Comparison of ENCODE assay signal across 15 mouse cellular contexts in genomic region chr19:10699851-10700250, GRCm38 (mm10). TPM values are rescaled to one million over a fixed set of nuclear protein-coding genes. Genes with fewer than 3 reads are reported as not detected.
DNase-seq lines count a peak whose midpoint lies in the region; ATAC-seq and TF ChIP-seq lines count a peak whose summit lies in the region.
"Had no signal": no experiment of that assay in that cellular context is flagged by ENCODE, and none has a peak within 500 bp of the region (broad histone marks: within the 10 kb centered on the region; RNA-seq: fewer than 3 reads in every experiment).

No protein-coding gene starts in this region.

- peak; percentile 48 for ATAC-seq in lung, embryonic 16.5 days (ENCODE audit: low read depth)
- ATAC-seq in intestine, postnatal 0 days, result peak; percentile 31
- ATAC-seq in megakaryocyte progenitor cell, adult 5-6 weeks (replicated peaks; ENCODE audit: poor library complexity), result no peak

- no peaks in the 10 kb centered on the region for H3K36me3 ChIP-seq in heart, embryonic 10.5 days
- no peaks in the 10 kb centered on the region for H3K36me3 ChIP-seq in lung, embryonic 16.5 days (ENCODE audit: control insufficient read depth, insufficient read depth, low read length)
- H3K36me3 ChIP-seq in intestine, postnatal 0 days (ENCODE audit: control insufficient read depth, insufficient read depth), result 0 out of 2 replicates have a peak, but pooled peaks cover 7% of the 10 kb centered on the region
- H3K36me3 ChIP-seq in small intestine, adult 2 months (ENCODE audit: control insufficient read depth, insufficient read depth, low read length), result no peaks in the 10 kb centered on the region; the same call in 1 of the 2 replicates
- H3K36me3 ChIP-seq: neural tube, embryonic 12.5 days had no signal

- H3K9ac ChIP-seq in lung, embryonic 16.5 days (ENCODE audit: low read length), result no peak overlapping the region
- H3K9ac ChIP-seq in intestine, postnatal 0 days (ENCODE audit: low read depth, low read length), result 0 out of 2 replicates have a peak overlapping the region, but pooled peaks have one; percentile 7
- H3K9ac ChIP-seq: neural tube, embryonic 12.5 days had no signal

- peaks cover 63% of the 10 kb centered on the region for H3K4me1 ChIP-seq in heart, embryonic 10.5 days
- peaks cover 48% of the 10 kb centered on the region for H3K4me1 ChIP-seq in lung, embryonic 16.5 days (replicated peaks; ENCODE audit: control insufficient read depth, insufficient read depth, low read length)
- H3K4me1 ChIP-seq in intestine, postnatal 0 days (replicated peaks; ENCODE audit: control insufficient read depth, insufficient read depth, low read length), result peaks cover 58% of the 10 kb centered on the region
- peaks cover 46% of the 10 kb centered on the region for H3K4me1 ChIP-seq in small intestine, adult 2 months (ENCODE audit: control insufficient read depth, insufficient read depth, insufficient read length, low read length)

- no peak for TF ChIP-seq POLR2A in small intestine, adult 2 months (IDR thresholded peaks at IDR 0.05; ENCODE audit: low read depth, low read length)

- TF ChIP-seq CTCF in intestine, postnatal 0 days (IDR thresholded peaks at IDR 0.05; ENCODE audit: low read depth), result no peak
- TF ChIP-seq CTCF in small intestine, adult 2 months (IDR thresholded peaks at IDR 0.05; ENCODE audit: extremely low read depth, insufficient read length, insufficient replicate concordance, low read depth, low read length), result no peak

- 48% methylated on average over 9 of the region's 9 CpGs for WGBS in heart, embryonic 10.5 days
- 25% methylated on average over 9 of the region's 9 CpGs for WGBS in lung, embryonic 16.5 days
- 13% methylated on average over 9 of the region's 9 CpGs for WGBS in intestine, postnatal 0 days
- WGBS in small intestine, adult 2 months, result 25% methylated on average over 9 of the region's 9 CpGs

- DNase-seq in heart, embryonic 10.5 days (ENCODE audit: low spot score), result no peak
- no peak for DNase-seq in heart, adult 18-20 months
- DNase-seq in lung, postnatal 10 days, result no peak
- no peak for DNase-seq in embryo, embryonic 11 days
- DNase-seq: adrenal gland, postnatal 36 days; cerebellum, adult 9-10 months; gastrocnemius, postnatal 25 days; right cerebral cortex, postnatal 25 days had no signal

- no peaks in the 10 kb centered on the region for H3K27me3 ChIP-seq in heart, embryonic 10.5 days (ENCODE audit: insufficient read depth, poor library complexity, severe bottlenecking)
- no peaks in the 10 kb centered on the region for H3K27me3 ChIP-seq in lung, embryonic 16.5 days (ENCODE audit: control insufficient read depth, insufficient read depth, low read depth, low read length)
- no peaks in the 10 kb centered on the region for H3K27me3 ChIP-seq in intestine, postnatal 0 days (replicated peaks; ENCODE audit: control insufficient read depth, insufficient read depth, low read length)
- no peaks in the 10 kb centered on the region for H3K27me3 ChIP-seq in small intestine, adult 2 months (ENCODE audit: control insufficient read depth, insufficient read depth, low read length)
- H3K27me3 ChIP-seq: neural tube, embryonic 12.5 days had no signal

- no peak overlapping the region for H3K4me3 ChIP-seq in heart, embryonic 10.5 days
- H3K4me3 ChIP-seq in lung, embryonic 16.5 days (ENCODE audit: low read length), result no peak overlapping the region
- no peak overlapping the region for H3K4me3 ChIP-seq in intestine, postnatal 0 days (ENCODE audit: low read depth, low read length)
- H3K4me3 ChIP-seq in small intestine, adult 2 months (ENCODE audit: low read depth, low read length), result no peak overlapping the region
- H3K4me3 ChIP-seq: neural tube, embryonic 12.5 days had no signal

- 0 out of 2 replicates have a peak overlapping the region, but pooled peaks have one; percentile 22 for H3K27ac ChIP-seq in heart, embryonic 10.5 days
- peak overlapping the region; percentile 43 for H3K27ac ChIP-seq in lung, embryonic 16.5 days (ENCODE audit: low read length)
- H3K27ac ChIP-seq in intestine, postnatal 0 days (ENCODE audit: low read depth, low read length), result peak overlapping the region; percentile 76
- H3K27ac ChIP-seq in small intestine, adult 2 months (ENCODE audit: insufficient read depth, low read depth, low read length), result peak overlapping the region; percentile 52
- H3K27ac ChIP-seq: neural tube, embryonic 12.5 days had no signal

- no peak overlapping the region for H3K4me2 ChIP-seq in lung, embryonic 16.5 days (ENCODE audit: low read depth, low read length)
- peak overlapping the region; percentile 50 for H3K4me2 ChIP-seq in intestine, postnatal 0 days (replicated peaks; ENCODE audit: low read depth)
- H3K4me2 ChIP-seq: neural tube, embryonic 12.5 days had no signal

- H3K9me3 ChIP-seq in heart, embryonic 10.5 days, result no peaks in the 10 kb centered on the region
- no peaks in the 10 kb centered on the region for H3K9me3 ChIP-seq in lung, embryonic 16.5 days (ENCODE audit: control insufficient read depth, low read length)
- no peaks in the 10 kb centered on the region for H3K9me3 ChIP-seq in intestine, postnatal 0 days (ENCODE audit: control insufficient read depth)
- H3K9me3 ChIP-seq: neural tube, embryonic 12.5 days had no signal

RNA-seq across cellular contexts. Expression of gene Vps37c, which starts 11.3 kb away (rescaled TPM):
- polyA plus RNA-seq in heart, embryonic 10.5 days (2016; fragmentation: Nextera tagmentation; extraction: Ambion mirVana), result 26.5 and 26.7 TPM in 2 replicates
- 10 to 100 TPM; 20.4 to 21.8 TPM for total RNA-seq in heart, adult 18-20 months (2021)
- 29.9 and 36.2 TPM in 2 replicates for polyA plus RNA-seq in lung, embryonic 16.5 days (2015; fragmentation: Nextera tagmentation; extraction: Ambion mirVana)
- 31.3 and 32.2 TPM in 2 replicates for polyA plus RNA-seq in intestine, postnatal 0 days (2015; fragmentation: Nextera tagmentation; extraction: Ambion mirVana)
- 20.2 and 37.6 TPM in 2 replicates for polyA plus RNA-seq in small intestine, adult 2 months (2012; rRNA removed)
- total RNA-seq in megakaryocyte progenitor cell, adult 5-6 weeks (2015), result 17.6 and 21.0 TPM in 2 replicates
- 14.7 and 15.2 TPM in 2 replicates for total RNA-seq in megakaryocyte progenitor cell, adult 5-6 weeks (2017)

RNA-seq across cellular contexts. Expression of gene Pga5, which starts 22.0 kb away (rescaled TPM):
- not detected in 2 replicates for polyA plus RNA-seq in heart, embryonic 10.5 days (2016; fragmentation: Nextera tagmentation; extraction: Ambion mirVana)
- not detected for total RNA-seq in heart, adult 18-20 months (2021)
- polyA plus RNA-seq in lung, embryonic 16.5 days (2015; fragmentation: Nextera tagmentation; extraction: Ambion mirVana), result not detected in 2 replicates
- polyA plus RNA-seq in intestine, postnatal 0 days (2015; fragmentation: Nextera tagmentation; extraction: Ambion mirVana), result 5.0 and 24.6 TPM in 2 replicates
- 1.1 TPM in 1 of 2 replicates, not detected in the other for polyA plus RNA-seq in small intestine, adult 2 months (2012; rRNA removed)
- not detected in 2 replicates for total RNA-seq in megakaryocyte progenitor cell, adult 5-6 weeks (2015)
- total RNA-seq in megakaryocyte progenitor cell, adult 5-6 weeks (2017), result not detected in 2 replicates
- total RNA-seq: adrenal gland, postnatal 36 days; gastrocnemius, postnatal 25 days; layer of hippocampus, postnatal 25 days had no signal
- polyA plus RNA-seq: kidney, embryonic 14.5 days; neural tube, embryonic 12.5 days had no signal

RNA-seq across cellular contexts. Expression of gene Cd5, which starts 39.0 kb away (rescaled TPM):
- polyA plus RNA-seq in heart, embryonic 10.5 days (2016; fragmentation: Nextera tagmentation; extraction: Ambion mirVana), result 0.18 and 0.28 TPM in 2 replicates
- 1 to 10 TPM in 1 of 2 experiments, not detected in 1; 1.1 TPM for total RNA-seq in heart, adult 18-20 months (2021)
- polyA plus RNA-seq in lung, embryonic 16.5 days (2015; fragmentation: Nextera tagmentation; extraction: Ambion mirVana), result 0.87 and 1.1 TPM in 2 replicates
- polyA plus RNA-seq in intestine, postnatal 0 days (2015; fragmentation: Nextera tagmentation; extraction: Ambion mirVana), result 0.12 and 0.18 TPM in 2 replicates
- 2.2 and 2.6 TPM in 2 replicates for polyA plus RNA-seq in small intestine, adult 2 months (2012; rRNA removed)
- total RNA-seq in megakaryocyte progenitor cell, adult 5-6 weeks (2015), result 0.05 TPM in 1 of 2 replicates, not detected in the other
- 0.61 TPM in 1 of 2 replicates, not detected in the other for total RNA-seq in megakaryocyte progenitor cell, adult 5-6 weeks (2017)

Comparison
In these comparisons a context has a peak if more than half of its experiments do, and no peak if none do; other contexts are left out.
1. H3K27ac ChIP-seq: peak in every context shown above with its lines; median percentile 76 in intestine, postnatal 0 days; 52 in small intestine, adult 2 months; 43 in lung, embryonic 16.5 days; 22 in heart, embryonic 10.5 days.